Mouse (Mus musculus): ENCODE measurements around the gene Crim1. TPM values are rescaled to one million over a fixed set of nuclear protein-coding genes. Genes with fewer than 3 reads are reported as not detected.

Crim1 gene
- total RNA-seq, 1 experiment, result 61.7 TPM

DNA sequence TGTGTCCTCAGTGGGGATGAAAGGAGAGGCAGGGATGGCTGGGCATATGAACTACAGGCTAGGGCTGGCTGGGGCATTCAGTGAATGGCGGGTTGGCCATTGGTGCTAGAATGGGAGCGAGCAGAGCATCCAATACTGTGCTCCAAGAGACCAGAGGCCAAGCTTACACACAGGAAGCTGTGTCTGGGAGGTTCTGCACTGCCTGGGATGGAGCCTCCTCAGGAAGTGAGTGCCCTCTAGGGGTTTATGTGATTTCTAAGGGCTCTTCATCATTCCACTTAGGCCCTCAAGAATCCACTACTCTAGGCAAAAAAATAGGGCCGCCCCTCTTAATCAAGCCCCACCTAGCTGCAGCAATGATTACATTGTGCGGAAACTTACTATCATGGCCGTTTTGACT lies 98.1 kb downstream of the Crim1 start:
- H3K4me3 ChIP-seq (ENCODE audit: insufficient read depth in 1 of 2, low read depth in 1 of 2, low read length in 2 of 2, poor library complexity in 1 of 2, severe bottlenecking in 1 of 2), result no peak overlapping the region

DNA sequence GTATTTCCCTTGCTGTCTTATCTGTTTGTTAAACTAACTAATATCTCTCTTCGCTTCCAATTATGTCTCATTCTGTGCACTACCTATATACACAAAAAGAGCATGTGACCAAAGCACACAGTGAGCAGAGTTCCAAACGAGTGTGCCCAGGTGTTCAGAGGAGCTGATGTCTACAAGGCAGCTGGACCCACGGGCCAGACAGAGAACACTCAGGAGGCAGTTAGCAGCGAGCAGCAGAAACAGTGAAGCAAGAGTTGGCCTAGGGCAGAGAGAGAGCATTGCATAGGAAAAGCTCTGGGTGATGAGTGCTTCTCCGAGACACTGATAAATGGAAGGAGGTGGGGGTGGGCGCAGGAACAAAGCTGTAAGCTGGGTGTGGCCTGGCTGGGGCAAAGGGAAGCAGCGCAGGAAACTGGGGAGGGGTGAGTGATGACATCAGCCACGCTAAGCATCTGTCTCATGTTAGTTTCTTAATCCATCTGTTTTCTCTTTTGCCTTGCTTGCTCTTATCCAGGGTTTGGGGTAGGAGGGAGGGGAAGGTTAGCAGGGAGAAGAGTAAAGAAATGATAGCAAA lies 99.0 kb downstream of the Crim1 start:
- H3K36me3 ChIP-seq (ENCODE audit: control insufficient read depth, insufficient read depth, low read length, poor library complexity, severe bottlenecking), result no peaks in the 10 kb centered on the region
- TF ChIP-seq HCFC1 (IDR thresholded peaks at IDR 0.05; ENCODE audit: borderline replicate concordance, insufficient read depth, low read length) (no peak), ZC3H11A (IDR thresholded peaks at IDR 0.05; ENCODE audit: borderline replicate concordance, low read depth, low read length) (no peak), MAFK (IDR thresholded peaks at IDR 0.05; ENCODE audit: insufficient read depth, low read depth, low read length) (no peak), CHD2 (IDR thresholded peaks at IDR 0.05; ENCODE audit: low read depth, low read length) (no peak), ZNF384 (IDR thresholded peaks at IDR 0.05; ENCODE audit: low read depth, low read length) (no peak)
- no peak overlapping the region for H3K27ac ChIP-seq (ENCODE audit: insufficient read depth, low read depth, low read length, poor library complexity, severe bottlenecking)
- 0 out of 4 replicates have a peak, but pooled peaks cover 2 to 4% of the 10 kb centered on the region in 2 experiments for H3K4me1 ChIP-seq (ENCODE audit: control insufficient read depth in 2 of 2, insufficient read depth in 2 of 2, low read length in 2 of 2, poor library complexity in 1 of 2)
- no peak for DNase-seq (ENCODE audit: low read depth, low spot score)
- in situ Hi-C loops (cut with MboI; ENCODE audit: low sequenced_read_pairs in 2 of 2, unreplicated experiment in 2 of 2), result no loop called here
- H3K4me3 ChIP-seq (ENCODE audit: insufficient read depth in 1 of 2, low read depth in 1 of 2, low read length in 2 of 2, poor library complexity in 1 of 2, severe bottlenecking in 1 of 2), result no peak overlapping the region
- no peaks in the 10 kb centered on the region for H3K9me3 ChIP-seq (ENCODE audit: control insufficient read depth, insufficient read depth, low read depth, low read length)
- no peak overlapping the region for H3K9ac ChIP-seq (ENCODE audit: insufficient read depth, low read depth, low read length, poor library complexity, severe bottlenecking)

More for the DNA sequence above, 98.1 kb downstream of the Crim1 start:
- Histone ChIP-seq H3K9ac (ENCODE audit: insufficient read depth, low read depth, low read length, poor library complexity, severe bottlenecking) (no peak overlapping the region), H3K27ac (ENCODE audit: insufficient read depth, low read depth, low read length, poor library complexity, severe bottlenecking) (no peak overlapping the region), H3K4me1 (ENCODE audit: control insufficient read depth in 2 of 2, insufficient read depth in 2 of 2, low read length in 2 of 2, poor library complexity in 1 of 2) (0 out of 4 replicates have a peak, but pooled peaks cover 2 to 4% of the 10 kb centered on the region in 2 experiments), H3K9me3 (ENCODE audit: control insufficient read depth, insufficient read depth, low read depth, low read length) (no peaks in the 10 kb centered on the region), H3K36me3 (ENCODE audit: control insufficient read depth, insufficient read depth, low read length, poor library complexity, severe bottlenecking) (no peaks in the 10 kb centered on the region)
- TF ChIP-seq HCFC1 (IDR thresholded peaks at IDR 0.05; ENCODE audit: borderline replicate concordance, insufficient read depth, low read length), result no peak
- no peak for TF ChIP-seq ZC3H11A (IDR thresholded peaks at IDR 0.05; ENCODE audit: borderline replicate concordance, low read depth, low read length)
- no peak for TF ChIP-seq CHD2 (IDR thresholded peaks at IDR 0.05; ENCODE audit: low read depth, low read length)
- TF ChIP-seq MAFK (IDR thresholded peaks at IDR 0.05; ENCODE audit: insufficient read depth, low read depth, low read length), result no peak
- TF ChIP-seq ZNF384 (IDR thresholded peaks at IDR 0.05; ENCODE audit: low read depth, low read length), result no peak
- DNase-seq (ENCODE audit: low read depth, low spot score), result no peak
- in situ Hi-C loops (cut with MboI; ENCODE audit: low sequenced_read_pairs in 2 of 2, unreplicated experiment in 2 of 2), result no loop called here

DNA sequence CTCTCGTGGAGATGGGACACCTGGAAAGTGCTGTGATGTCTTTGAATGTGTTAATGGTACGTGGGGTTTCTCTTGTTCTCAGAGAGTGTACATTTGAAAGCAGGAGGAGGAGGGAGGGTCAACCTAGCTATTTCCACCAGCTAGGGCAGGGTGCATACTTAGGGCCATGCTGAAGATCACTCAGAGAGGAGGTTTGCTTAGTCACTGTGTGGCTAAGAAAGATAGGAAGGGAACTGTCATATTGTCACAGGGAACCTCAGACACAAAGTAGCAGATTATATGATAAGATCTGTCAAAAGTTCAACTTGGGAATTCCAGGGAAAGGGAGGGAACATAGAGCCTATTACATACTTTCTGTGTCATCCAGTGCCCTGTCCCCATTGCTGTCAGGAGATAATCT lies 103.0 kb downstream of the Crim1 start:
- H3K36me3 ChIP-seq (ENCODE audit: control insufficient read depth, insufficient read depth, low read length, poor library complexity, severe bottlenecking), result no peaks in the 10 kb centered on the region; the same call in 1 of the 2 replicates
- H3K4me3 ChIP-seq (ENCODE audit: insufficient read depth in 1 of 2, low read depth in 1 of 2, low read length in 2 of 2, poor library complexity in 1 of 2, severe bottlenecking in 1 of 2), result no peak overlapping the region
- 0 out of 4 replicates have a peak, but pooled peaks cover 2 to 4% of the 10 kb centered on the region in 2 experiments for H3K4me1 ChIP-seq (ENCODE audit: control insufficient read depth in 2 of 2, insufficient read depth in 2 of 2, low read length in 2 of 2, poor library complexity in 1 of 2)
- DNase-seq (ENCODE audit: low read depth, low spot score), result no peak
- TF ChIP-seq ZNF384 (IDR thresholded peaks at IDR 0.05; ENCODE audit: low read depth, low read length) (no peak), MAFK (IDR thresholded peaks at IDR 0.05; ENCODE audit: insufficient read depth, low read depth, low read length) (no peak), ZC3H11A (IDR thresholded peaks at IDR 0.05; ENCODE audit: borderline replicate concordance, low read depth, low read length) (no peak), CHD2 (IDR thresholded peaks at IDR 0.05; ENCODE audit: low read depth, low read length) (no peak), HCFC1 (IDR thresholded peaks at IDR 0.05; ENCODE audit: borderline replicate concordance, insufficient read depth, low read length) (no peak)
- in situ Hi-C loops (cut with MboI; ENCODE audit: low sequenced_read_pairs in 2 of 2, unreplicated experiment in 2 of 2), result no loop called here
- H3K27ac ChIP-seq (ENCODE audit: insufficient read depth, low read depth, low read length, poor library complexity, severe bottlenecking), result no peak overlapping the region
- no peak overlapping the region for H3K9ac ChIP-seq (ENCODE audit: insufficient read depth, low read depth, low read length, poor library complexity, severe bottlenecking)
- no peaks in the 10 kb centered on the region for H3K9me3 ChIP-seq (ENCODE audit: control insufficient read depth, insufficient read depth, low read depth, low read length)

DNA sequence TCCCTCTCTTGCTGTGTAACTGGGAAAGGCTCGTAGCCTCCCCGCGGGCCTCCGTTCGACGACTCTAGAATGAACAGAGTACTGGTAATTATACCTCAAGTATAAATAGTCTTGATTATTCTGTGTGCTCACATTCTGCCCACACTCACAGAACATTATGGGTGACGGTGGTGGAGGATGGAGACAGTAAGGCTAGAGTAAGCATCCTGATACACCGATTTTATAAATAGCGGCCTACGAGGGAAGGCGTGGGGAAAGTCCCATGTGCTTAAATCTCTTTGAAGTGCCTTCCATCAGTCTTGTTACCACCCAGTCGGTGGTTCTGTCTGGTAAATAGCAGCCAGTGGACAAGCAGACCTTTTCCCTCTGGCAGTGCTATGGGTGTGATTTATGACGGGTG lies 104.0 kb downstream of the Crim1 start:
- H3K36me3 ChIP-seq (ENCODE audit: control insufficient read depth, insufficient read depth, low read length, poor library complexity, severe bottlenecking), result no peaks in the 10 kb centered on the region; the same call in 1 of the 2 replicates

DNA sequence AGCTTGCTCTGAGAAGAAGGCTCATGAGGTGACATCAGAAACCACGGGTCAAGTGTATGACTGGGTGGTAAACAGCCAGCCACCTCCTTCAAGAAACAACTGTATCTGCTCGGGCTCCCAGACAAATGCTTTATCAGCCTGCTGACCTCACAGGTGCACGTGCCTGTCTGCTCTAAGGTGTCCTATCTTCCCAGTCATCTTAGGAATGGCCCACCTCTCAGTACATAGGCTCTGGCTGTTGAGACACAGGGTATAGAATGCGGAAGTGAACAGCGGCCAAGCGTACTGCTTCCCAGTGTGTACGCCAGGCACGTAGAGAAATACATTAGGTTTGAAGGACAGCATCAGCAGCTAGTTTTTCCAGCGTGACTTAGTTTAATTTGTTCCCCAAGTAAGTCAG lies 106.4 kb downstream of the Crim1 start:
- Histone ChIP-seq H3K36me3 (ENCODE audit: control insufficient read depth, insufficient read depth, low read length, poor library complexity, severe bottlenecking) (no peaks in the 10 kb centered on the region; the same call in 1 of the 2 replicates), H3K9me3 (ENCODE audit: control insufficient read depth, insufficient read depth, low read depth, low read length) (no peaks in the 10 kb centered on the region), H3K4me1 (ENCODE audit: control insufficient read depth in 2 of 2, insufficient read depth in 2 of 2, low read length in 2 of 2, poor library complexity in 1 of 2) (no peaks in the 10 kb centered on the region), H3K4me3 (ENCODE audit: insufficient read depth in 1 of 2, low read depth in 1 of 2, low read length in 2 of 2, poor library complexity in 1 of 2, severe bottlenecking in 1 of 2) (no peak overlapping the region), H3K9ac (ENCODE audit: insufficient read depth, low read depth, low read length, poor library complexity, severe bottlenecking) (no peak overlapping the region), H3K27ac (ENCODE audit: insufficient read depth, low read depth, low read length, poor library complexity, severe bottlenecking) (no peak overlapping the region)
- TF ChIP-seq ZNF384 (IDR thresholded peaks at IDR 0.05; ENCODE audit: low read depth, low read length), result no peak
- no peak for TF ChIP-seq MAFK (IDR thresholded peaks at IDR 0.05; ENCODE audit: insufficient read depth, low read depth, low read length)
- TF ChIP-seq ZC3H11A (IDR thresholded peaks at IDR 0.05; ENCODE audit: borderline replicate concordance, low read depth, low read length), result no peak
- TF ChIP-seq HCFC1 (IDR thresholded peaks at IDR 0.05; ENCODE audit: borderline replicate concordance, insufficient read depth, low read length), result no peak
- TF ChIP-seq CHD2 (IDR thresholded peaks at IDR 0.05; ENCODE audit: low read depth, low read length), result no peak
- in situ Hi-C loops (cut with MboI; ENCODE audit: low sequenced_read_pairs in 2 of 2, unreplicated experiment in 2 of 2), result no loop called here
- DNase-seq (ENCODE audit: low read depth, low spot score), result no peak

More for the DNA sequence above, 104.0 kb downstream of the Crim1 start:
- H3K9ac ChIP-seq (ENCODE audit: insufficient read depth, low read depth, low read length, poor library complexity, severe bottlenecking), result no peak overlapping the region
- in situ Hi-C loops (cut with MboI; ENCODE audit: low sequenced_read_pairs in 2 of 2, unreplicated experiment in 2 of 2), result no loop called here
- 0 out of 4 replicates have a peak, but pooled peaks cover 0 to 1% of the 10 kb centered on the region in 2 experiments for H3K4me1 ChIP-seq (ENCODE audit: control insufficient read depth in 2 of 2, insufficient read depth in 2 of 2, low read length in 2 of 2, poor library complexity in 1 of 2)
- no peak overlapping the region for H3K4me3 ChIP-seq (ENCODE audit: insufficient read depth in 1 of 2, low read depth in 1 of 2, low read length in 2 of 2, poor library complexity in 1 of 2, severe bottlenecking in 1 of 2)
- no peaks in the 10 kb centered on the region for H3K9me3 ChIP-seq (ENCODE audit: control insufficient read depth, insufficient read depth, low read depth, low read length)
- TF ChIP-seq HCFC1 (IDR thresholded peaks at IDR 0.05; ENCODE audit: borderline replicate concordance, insufficient read depth, low read length), result no peak
- DNase-seq (ENCODE audit: low read depth, low spot score), result no peak
- no peak overlapping the region for H3K27ac ChIP-seq (ENCODE audit: insufficient read depth, low read depth, low read length, poor library complexity, severe bottlenecking)
